Mouse (Mus musculus) CH12.LX (cell line): ENCODE data around the gene Tacr1. TPM values are rescaled to one million over a fixed set of nuclear protein-coding genes. Genes with fewer than 3 reads are reported as not detected.

ENCODE experiments used
- DNase-seq: peaks from one replicate; pipeline ENCODE4 v3.0.0-alpha.2; 2013; ENCODE audit errors: extremely low read depth
- H3K27ac ChIP-seq: 2 replicates; pipeline ENCODE4 v1.5.1; 2012; ENCODE audit warnings: low read depth, mild to moderate bottlenecking, control low read depth, moderate library complexity; ENCODE audit not compliant: insufficient read depth
- H3K27me3 ChIP-seq: replicated peaks from 2 replicates; pipeline ENCODE3; 2012; ENCODE audit warnings: inconsistent platforms
- H3K36me3 ChIP-seq, 2 experiments: replicated peaks in 1 of 2; 2 replicates each; pipeline versions ENCODE3 to v1.6.1; 2012; ENCODE audit warnings: inconsistent platforms in 1 of 2, low read length in 1 of 2, mild to moderate bottlenecking in 1 of 2, mixed read lengths in 1 of 2, moderate library complexity in 1 of 2; ENCODE audit not compliant: control insufficient read depth in 1 of 2, insufficient read depth in 1 of 2
- H3K4me1 ChIP-seq, 2 experiments: 2 replicates each; pipeline ENCODE4 v1.6.1; 2012; ENCODE audit warnings: inconsistent platforms in 1 of 2, moderate library complexity in 1 of 2; ENCODE audit not compliant: insufficient read depth in 2 of 2, control insufficient read depth in 1 of 2
- H3K4me2 ChIP-seq: 2 replicates; pipeline ENCODE4 v1.6.1; 2012; ENCODE audit warnings: low read depth, mild to moderate bottlenecking, control low read depth; ENCODE audit not compliant: poor library complexity, insufficient read depth, severe bottlenecking
- H3K4me3 ChIP-seq, 3 experiments: fragments of 150-350 bp in 1 of 3; sonication (generic) in 1 of 3; replicated peaks in 1 of 3; 2 replicates each; pipeline versions ENCODE3 to v1.5.1; 2011 to 2012; ENCODE audit warnings: low read depth in 2 of 3, low read length in 2 of 3, mild to moderate bottlenecking in 2 of 3, moderate library complexity in 2 of 3, control low read depth in 1 of 3, improper control_type of control experiment in 1 of 3, inconsistent platforms in 1 of 3, mixed read lengths in 1 of 3; ENCODE audit not compliant: poor library complexity in 1 of 3
- H3K79me2 ChIP-seq: replicated peaks from 2 replicates; pipeline ENCODE4 v1.6.1; 2012; ENCODE audit warnings: mild to moderate bottlenecking, moderate library complexity; ENCODE audit not compliant: control insufficient read depth, poor library complexity, insufficient read depth, severe bottlenecking; ENCODE audit errors: extremely low read depth
- H3K9ac ChIP-seq: 2 replicates; pipeline ENCODE4 v1.6.1; 2012; ENCODE audit warnings: low read depth, mild to moderate bottlenecking, control low read depth, moderate library complexity; ENCODE audit not compliant: insufficient read depth
- H3K9me3 ChIP-seq: replicated peaks from 2 replicates; pipeline ENCODE3; 2012; ENCODE audit warnings: low read length, inconsistent platforms, mixed read lengths
- BHLHE40 ChIP-seq: IDR thresholded peaks from 2 replicates; pipeline ENCODE4 v1.6.1; 2011; ENCODE audit warnings: mild to moderate bottlenecking, low read depth, low read length, improper control_type of control experiment
- CHD1 ChIP-seq: IDR thresholded peaks from 2 replicates; pipeline ENCODE4 v1.6.1; 2012; ENCODE audit warnings: low read depth, low read length, improper control_type of control experiment, inconsistent platforms
- CTCF ChIP-seq, 2 experiments: IDR thresholded peaks in 1 of 2; conservative IDR thresholded peaks in 1 of 2; 2 replicates each; pipeline ENCODE4 v1.5.1; 2011 to 2012; ENCODE audit warnings: low read depth in 2 of 2, low read length in 2 of 2, improper control_type of control experiment in 1 of 2, inconsistent platforms in 1 of 2, mild to moderate bottlenecking in 1 of 2, moderate library complexity in 1 of 2
- EP300 ChIP-seq: IDR thresholded peaks from 2 replicates; pipeline ENCODE4 v1.6.1; 2011; ENCODE audit warnings: low read length, improper control_type of control experiment
- ETS1 ChIP-seq: conservative IDR thresholded peaks from 2 replicates; pipeline ENCODE4 v1.6.1; 2012; ENCODE audit warnings: low read depth, mild to moderate bottlenecking, inconsistent platforms, low read length, improper control_type of control experiment, moderate library complexity
- GABPA ChIP-seq: IDR thresholded peaks from 2 replicates; pipeline ENCODE4 v1.6.1; 2012; ENCODE audit warnings: low read depth, low read length, improper control_type of control experiment, inconsistent platforms; ENCODE audit not compliant: insufficient replicate concordance
- KAT2A ChIP-seq: IDR thresholded peaks from 2 replicates; pipeline ENCODE4 v1.6.1; 2012; ENCODE audit warnings: low read length, improper control_type of control experiment, inconsistent platforms; ENCODE audit not compliant: insufficient replicate concordance
- MAFK ChIP-seq: IDR thresholded peaks from 2 replicates; pipeline ENCODE4 v1.6.1; 2011; ENCODE audit warnings: low read length, improper control_type of control experiment; ENCODE audit not compliant: insufficient replicate concordance
- MAZ ChIP-seq: IDR thresholded peaks from 2 replicates; pipeline ENCODE4 v1.6.1; 2012; ENCODE audit warnings: low read depth, mild to moderate bottlenecking, inconsistent platforms, low read length, improper control_type of control experiment, moderate library complexity
- MYC ChIP-seq: IDR thresholded peaks from 2 replicates; pipeline ENCODE4 v1.6.1; 2011; ENCODE audit warnings: low read depth, mild to moderate bottlenecking, improper control_type of control experiment, low read length
- SMC3 ChIP-seq: IDR thresholded peaks from 2 replicates; pipeline ENCODE4 v1.6.1; 2011; ENCODE audit warnings: low read depth, low read length, improper control_type of control experiment
- TBP ChIP-seq: conservative IDR thresholded peaks from 2 replicates; pipeline ENCODE4 v1.6.1; 2011; ENCODE audit warnings: low read depth, low read length, improper control_type of control experiment
- USF1 ChIP-seq: IDR thresholded peaks from 2 replicates; pipeline ENCODE4 v1.6.1; 2014; ENCODE audit warnings: low read depth, mild to moderate bottlenecking, inconsistent platforms, low read length, improper control_type of control experiment
- ZC3H11A ChIP-seq: IDR thresholded peaks from 2 replicates; pipeline ENCODE4 v1.6.1; 2012; ENCODE audit warnings: low read depth, mild to moderate bottlenecking, inconsistent platforms, low read length, improper control_type of control experiment
- dilution Hi-C: fragments of 300-500 bp; cut with MboI; formaldehyde crosslinking; loops from 2 replicates; pipeline ENCODE4 v1.14.3; 2020; ENCODE audit warnings: low sequenced_read_pairs; ENCODE audit not compliant: extremely low pct_unique_long_range_greater_than_20kb, extremely low pct_ligation_motif_present
- in situ Hi-C: fragments of 300-500 bp; cut with MboI; formaldehyde crosslinking; loops from 3 replicates; pipeline ENCODE4 v1.14.3; 2019; ENCODE audit warnings: low sequenced_read_pairs, low pct_ligation_motif_present, low pct_unique_long_range_greater_than_20kb, mixed read lengths
- polyA plus RNA-seq: library from polyadenylated mRNA; unstranded; fragments of >175 nt; gene quantifications from 2 replicates; pipeline ENCODE4 v1.2.1, GENCODE M21; 2012; ENCODE audit warnings: low read depth; ENCODE audit not compliant: insufficient read length
- total RNA-seq, 2 experiments: library from RNA; depleted of rRNA; stranded (reverse); fragments of 300-350 nt in 1 of 2; fragments of >200 nt in 1 of 2; gene quantifications; 2 replicates each; pipeline ENCODE4 v1.2.3; 2012 to 2014

The Tacr1 gene
- total and polyA plus RNA-seq, 3 experiments, result not detected

DNA sequence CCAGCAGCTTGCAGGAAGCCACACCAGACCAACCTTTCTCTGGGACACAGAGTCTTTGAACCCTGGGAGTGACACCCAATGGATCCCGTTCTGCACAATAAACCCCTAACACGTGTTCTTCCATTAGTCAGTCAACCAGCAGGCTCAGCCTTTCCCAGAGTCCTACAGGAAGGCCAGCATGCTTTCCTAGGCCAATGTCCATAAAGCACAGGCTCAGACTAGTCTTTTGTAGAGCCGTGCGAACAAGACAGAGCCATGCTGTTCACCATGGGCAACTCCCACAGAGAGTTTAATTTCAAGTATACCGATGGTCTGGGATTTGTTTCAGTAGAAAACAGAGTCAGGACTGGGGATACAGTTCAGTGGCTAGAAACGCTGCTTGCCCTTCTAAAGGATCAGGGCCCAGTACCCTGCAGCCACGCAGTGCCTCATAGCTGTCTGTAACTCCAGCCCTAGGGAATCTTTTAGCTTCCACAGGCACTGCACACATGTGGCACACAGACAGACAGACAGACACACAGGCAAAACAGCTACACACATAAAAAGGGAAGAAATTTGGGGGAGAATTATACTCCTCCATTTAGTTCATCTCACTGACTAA lies 55.1 kb downstream of the Tacr1 start:
- H3K9me3 ChIP-seq, result no peaks in the 10 kb centered on the region
- H3K27me3 ChIP-seq, result peaks cover 76% of the 10 kb centered on the region
- no peak overlapping the region for H3K9ac ChIP-seq
- no peak overlapping the region for H3K27ac ChIP-seq
- in situ Hi-C loops, result no loop called here
- no peaks in the 10 kb centered on the region for H3K79me2 ChIP-seq
- H3K4me3 ChIP-seq, result no peak overlapping the region
- H3K4me2 ChIP-seq, result no peak overlapping the region
- no peaks in the 10 kb centered on the region for H3K4me1 ChIP-seq
- dilution Hi-C loops, result no loop called here
- DNase-seq, result no peak
- no peaks in the 10 kb centered on the region for H3K36me3 ChIP-seq
- TF ChIP-seq CTCF (conservative IDR thresholded peaks at IDR 0.05 in 1 of 2, IDR thresholded peaks at IDR 0.05 in 1 of 2; ENCODE audit: low read depth in 2 of 2, low read length in 2 of 2) (no peak), SMC3 (no peak), TBP (no peak), MAFK (no peak)
- TF ChIP-seq, all 38 proteins: peak for 0

DNA sequence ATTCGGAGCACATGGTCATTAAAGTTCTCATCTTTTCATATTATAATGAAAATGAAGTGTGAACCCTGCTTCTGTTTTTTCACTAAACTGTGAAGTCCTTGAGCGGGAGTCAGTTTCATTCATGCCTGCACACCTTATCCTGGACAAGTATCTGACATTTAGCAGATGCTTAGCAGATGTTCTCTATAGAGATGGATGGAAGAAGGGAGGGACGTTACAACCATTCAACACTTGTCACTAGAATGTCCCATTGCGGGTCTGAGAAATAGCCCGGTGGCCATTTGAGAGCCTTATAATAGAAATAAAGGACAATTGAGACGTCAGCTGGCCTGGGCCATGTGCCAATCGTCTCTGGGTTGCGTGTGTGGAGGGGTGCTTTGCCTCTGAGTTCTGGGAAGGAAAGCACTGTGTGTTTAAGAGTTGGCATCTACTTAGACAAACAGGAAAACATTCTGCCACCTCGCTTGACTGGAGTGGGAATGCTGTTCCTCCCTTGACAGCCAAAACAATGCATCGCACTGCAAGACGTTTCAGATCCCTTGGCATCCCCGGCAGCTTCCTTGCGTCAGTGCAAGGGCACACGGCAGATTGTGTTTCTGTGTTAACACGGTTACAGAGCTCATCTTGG lies 56.7 kb downstream of the Tacr1 start:
- dilution Hi-C loops, result no loop called here
- Histone ChIP-seq H3K9ac (no peak overlapping the region), H3K4me1 (no peaks in the 10 kb centered on the region), H3K4me3 (no peak overlapping the region), H3K27ac (no peak overlapping the region), H3K27me3 (peaks cover 75% of the 10 kb centered on the region), H3K79me2 (no peaks in the 10 kb centered on the region), H3K9me3 (no peaks in the 10 kb centered on the region), H3K4me2 (no peak overlapping the region), H3K36me3 (no peaks in the 10 kb centered on the region)
- in situ Hi-C loops, result no loop called here
- no peak for TF ChIP-seq GABPA
- TF ChIP-seq EP300, result no peak
- no peak for TF ChIP-seq ZC3H11A
- TF ChIP-seq CTCF (conservative IDR thresholded peaks at IDR 0.05 in 1 of 2, IDR thresholded peaks at IDR 0.05 in 1 of 2; ENCODE audit: low read depth in 2 of 2, low read length in 2 of 2), result no peak
- no peak for TF ChIP-seq BHLHE40
- no peak for TF ChIP-seq MAZ
- TF ChIP-seq KAT2A, result no peak
- TF ChIP-seq USF1, result no peak
- TF ChIP-seq MYC, result no peak
- no peak for TF ChIP-seq ETS1
- no peak for TF ChIP-seq TBP
- TF ChIP-seq CHD1, result no peak
- no peak for TF ChIP-seq MAFK
- no peak for DNase-seq
